Mouse (Mus musculus) T-helper 1 cell (primary cell): ENCODE data around the gene AL732309.1.

ENCODE experiments used
- in situ Hi-C: fragments of 300-600 bp; cut with MboI, MseI; formaldehyde crosslinking; loops from one replicate; pipeline ENCODE4 v1.15.1; 2025; ENCODE audit warnings: high pct_unique_total_duplicates

AL732309.1 gene

DNA sequence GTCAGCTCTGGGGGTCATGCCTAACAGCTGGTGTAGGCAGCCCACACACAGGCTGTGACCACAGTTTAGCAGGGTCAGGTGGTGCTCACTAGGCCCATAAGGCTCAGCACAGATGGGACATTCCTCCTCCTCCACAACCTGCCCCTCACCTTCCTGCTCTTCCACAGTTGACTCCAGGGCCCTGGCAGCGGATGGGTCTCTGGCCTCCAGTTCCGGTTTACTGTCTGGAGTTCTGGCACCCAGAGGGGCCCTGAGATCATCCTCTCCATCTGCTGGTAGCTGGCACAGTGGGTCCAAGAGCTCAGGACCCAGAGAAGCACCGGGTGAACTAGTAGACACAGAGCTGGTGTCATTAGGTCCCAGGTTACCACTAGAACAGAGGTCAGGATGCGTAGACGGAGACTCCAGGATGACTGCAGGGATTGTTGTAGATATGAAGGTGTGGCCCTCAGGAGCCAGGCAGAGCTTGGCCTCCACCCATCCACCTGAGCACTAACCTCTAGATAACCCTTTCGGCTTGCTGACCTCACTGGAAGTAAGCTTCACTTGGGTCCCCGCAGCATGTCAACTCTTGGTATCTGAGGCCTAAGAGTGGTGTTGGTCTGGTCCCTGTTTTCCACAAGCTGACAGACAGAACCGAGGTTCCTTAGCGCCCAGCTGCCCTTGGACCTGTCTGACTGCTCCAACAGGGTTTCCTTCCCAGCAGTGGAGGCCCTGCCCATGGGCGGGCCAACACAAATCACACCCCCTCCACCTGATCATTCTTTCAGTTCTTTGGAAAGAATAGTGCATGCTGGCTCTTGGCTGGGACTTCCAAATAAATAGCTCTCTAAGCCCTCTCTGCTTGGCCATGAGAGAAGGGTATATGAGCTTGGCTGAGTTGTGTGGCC is at the start of gene AL732309.1:
AL732309.1 (minus strand) TSS at position 681 of the 890 bp plus-strand sequence.
- in situ Hi-C loops, result no loop called here

DNA sequence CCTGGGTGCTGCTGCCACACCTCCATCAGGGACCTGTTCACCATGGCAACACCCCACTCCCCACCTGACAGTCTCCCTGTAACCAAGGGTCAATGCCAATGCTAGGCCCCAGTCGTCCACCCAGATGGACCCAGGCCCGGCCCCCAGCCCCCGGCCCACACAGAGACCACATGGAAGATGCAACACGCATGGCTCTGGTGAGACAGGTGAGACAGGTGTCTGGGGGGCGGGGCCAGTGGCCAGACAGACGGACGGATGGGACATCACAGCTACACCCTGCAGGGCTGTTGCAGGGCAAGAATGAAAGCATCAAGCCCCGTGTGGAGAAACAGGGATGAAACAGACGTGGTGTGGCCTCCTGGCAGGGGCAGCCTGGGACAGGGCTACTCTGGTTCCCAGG is 47.0 kb upstream of the AL732309.1 start:
- in situ Hi-C loops, result no loop called here

GRCm38 (mm10) chr2:25292856-25293255 is 46.2 kb upstream of the AL732309.1 start:
- in situ Hi-C loops, result no loop called here

DNA sequence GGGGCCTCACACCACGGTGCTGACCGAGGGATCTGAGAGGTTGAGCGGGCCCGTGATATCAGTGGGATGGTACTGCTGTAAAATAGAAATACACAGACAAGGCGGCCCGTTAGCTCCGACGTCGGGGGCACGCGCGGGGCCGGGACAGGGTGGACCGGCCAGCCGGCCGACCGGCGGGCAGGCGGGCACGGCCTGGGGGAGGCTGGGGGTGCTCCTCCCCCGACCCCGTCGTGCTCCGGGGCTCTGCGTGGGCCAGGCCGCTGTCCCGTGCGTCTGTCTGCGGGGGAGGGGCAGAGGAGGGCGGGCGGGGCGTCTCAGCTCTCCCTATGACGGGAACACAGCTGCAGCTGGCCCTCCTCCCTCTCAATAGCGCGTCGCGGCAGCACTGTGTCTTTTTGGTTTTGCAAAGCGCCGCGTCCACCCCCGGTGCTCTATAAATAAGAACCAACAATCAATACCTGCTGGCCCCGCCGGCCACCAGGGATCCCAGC is 45.4 kb upstream of the AL732309.1 start:
- in situ Hi-C loops, result no loop called here

DNA sequence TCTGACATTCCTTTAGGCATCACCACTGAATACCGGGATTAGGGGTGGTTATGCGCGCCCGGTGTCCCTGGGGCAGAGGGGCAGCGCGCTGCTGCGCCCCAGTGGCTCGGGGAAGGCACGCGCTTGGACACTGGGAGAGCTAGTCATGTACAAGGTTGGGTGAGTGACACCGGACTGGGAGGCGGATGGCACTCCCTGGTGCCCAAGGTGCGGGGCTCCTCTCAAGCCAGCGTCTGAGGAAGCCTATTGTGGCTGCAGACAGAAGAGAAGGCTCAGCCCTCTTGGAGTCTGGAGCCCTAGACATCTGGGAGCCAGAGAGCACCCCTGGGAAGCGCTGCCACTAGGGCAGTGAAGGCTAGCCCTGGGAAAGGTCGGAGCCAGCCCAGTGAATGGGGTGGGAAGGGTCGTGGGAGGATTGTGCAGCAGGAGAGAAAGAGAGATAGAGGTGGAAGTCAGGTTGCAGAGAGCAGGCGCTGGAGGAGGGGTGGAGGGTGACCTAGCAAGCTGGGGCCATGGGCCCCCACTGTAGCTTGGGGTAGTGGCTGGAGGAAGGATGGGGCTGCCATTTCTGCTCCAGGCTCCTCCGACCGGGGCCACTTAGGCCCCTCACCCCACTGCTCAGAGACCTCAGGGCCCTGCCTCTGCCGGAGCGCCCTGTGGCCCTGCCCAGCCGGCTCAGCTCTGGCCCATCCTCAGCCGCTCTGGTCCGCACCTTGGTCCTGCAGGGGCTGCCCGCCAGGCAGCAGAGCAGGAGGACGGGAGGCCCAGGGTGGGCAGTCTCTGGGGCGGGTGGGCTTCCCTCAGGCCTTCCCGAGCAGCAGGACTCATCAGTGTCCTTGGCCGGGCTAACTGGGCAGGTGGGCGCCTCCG is 44.8 kb upstream of the AL732309.1 start:
- in situ Hi-C loops, result no loop called here

DNA sequence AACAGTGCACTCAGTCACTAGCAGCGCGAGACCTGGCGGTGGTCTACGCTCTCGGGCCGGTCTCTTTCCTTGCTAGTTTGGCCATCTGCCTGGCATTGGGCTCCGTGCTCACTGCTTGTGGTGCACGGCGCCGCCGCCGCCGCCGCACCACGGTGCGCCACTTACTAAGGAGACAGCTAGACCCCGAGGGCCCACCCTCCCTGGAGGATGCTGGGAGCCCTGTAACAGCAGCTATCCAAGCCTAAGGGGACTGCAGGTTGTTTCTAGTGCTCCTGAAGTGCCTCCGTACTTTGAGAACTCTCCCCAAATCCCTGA is 44.1 kb upstream of the AL732309.1 start:
- in situ Hi-C loops, result no loop called here

DNA sequence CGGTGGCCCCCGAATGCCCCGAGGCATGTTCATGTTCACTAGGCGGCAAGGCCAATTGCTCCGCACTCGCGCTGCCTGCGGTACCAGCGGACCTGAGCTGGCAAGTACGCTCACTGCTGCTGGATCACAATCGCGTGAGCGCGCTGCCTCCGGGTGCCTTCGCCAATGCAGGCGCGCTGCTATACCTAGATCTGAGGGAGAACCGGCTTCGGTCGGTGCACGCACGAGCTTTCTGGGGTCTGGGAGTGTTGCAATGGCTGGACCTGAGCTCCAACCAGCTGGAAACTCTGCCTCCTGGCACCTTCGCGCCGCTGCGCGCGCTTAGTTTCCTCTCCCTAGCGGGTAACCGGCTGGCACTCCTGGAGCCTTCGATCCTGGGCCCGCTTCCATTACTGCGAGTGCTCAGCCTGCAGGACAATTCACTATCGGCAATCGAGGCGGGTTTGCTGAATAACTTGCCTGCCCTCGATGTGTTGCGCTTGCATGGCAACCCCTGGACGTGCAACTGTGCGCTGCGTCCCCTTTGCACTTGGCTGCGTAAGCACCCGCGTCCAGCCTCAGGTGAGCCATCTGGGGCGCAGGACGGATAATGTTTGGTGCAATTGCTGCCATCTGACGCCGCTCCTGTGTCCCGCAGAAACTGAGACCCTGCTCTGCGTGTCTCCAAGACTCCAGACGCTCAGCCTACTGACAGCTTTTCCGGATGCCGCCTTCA is 43.6 kb upstream of the AL732309.1 start:
- in situ Hi-C loops, result no loop called here

DNA sequence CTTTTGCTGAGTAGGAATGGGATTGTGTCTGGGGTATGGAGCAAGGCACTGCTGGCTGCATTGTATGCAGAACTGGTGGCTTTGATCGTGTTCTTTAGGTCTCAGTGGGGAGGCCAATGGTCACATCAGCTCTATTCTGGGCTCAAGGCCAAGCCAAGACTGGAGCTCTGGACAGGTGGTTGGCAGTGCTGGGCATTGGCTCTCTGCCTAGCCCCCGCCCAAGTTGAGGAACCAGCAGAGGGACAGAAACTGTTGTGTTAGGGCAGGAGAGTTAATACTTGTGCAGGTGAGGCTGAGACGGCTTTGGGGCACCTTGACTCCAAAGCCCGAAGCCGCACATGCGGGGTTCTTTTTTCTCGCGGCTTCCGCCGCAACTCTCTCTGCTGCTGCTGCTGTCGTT is 43.0 kb upstream of the AL732309.1 start, which contains the start of gene Lrrc26:
Lrrc26 (plus strand) TSS at position 265 of the 400 bp plus-strand sequence.
- in situ Hi-C loops, result no loop called here

GRCm38 (mm10) chr2:25288734-25289345 is 42.2 kb upstream of the AL732309.1 start:
- in situ Hi-C loops, result no loop called here

GRCm38 (mm10) chr2:25287927-25288649 is 41.4 kb upstream of the AL732309.1 start, which contains the start of gene Tmem210:
TSS of gene Tmem210 (plus strand) at chr2:25288145.
- in situ Hi-C loops, result no loop called here

DNA sequence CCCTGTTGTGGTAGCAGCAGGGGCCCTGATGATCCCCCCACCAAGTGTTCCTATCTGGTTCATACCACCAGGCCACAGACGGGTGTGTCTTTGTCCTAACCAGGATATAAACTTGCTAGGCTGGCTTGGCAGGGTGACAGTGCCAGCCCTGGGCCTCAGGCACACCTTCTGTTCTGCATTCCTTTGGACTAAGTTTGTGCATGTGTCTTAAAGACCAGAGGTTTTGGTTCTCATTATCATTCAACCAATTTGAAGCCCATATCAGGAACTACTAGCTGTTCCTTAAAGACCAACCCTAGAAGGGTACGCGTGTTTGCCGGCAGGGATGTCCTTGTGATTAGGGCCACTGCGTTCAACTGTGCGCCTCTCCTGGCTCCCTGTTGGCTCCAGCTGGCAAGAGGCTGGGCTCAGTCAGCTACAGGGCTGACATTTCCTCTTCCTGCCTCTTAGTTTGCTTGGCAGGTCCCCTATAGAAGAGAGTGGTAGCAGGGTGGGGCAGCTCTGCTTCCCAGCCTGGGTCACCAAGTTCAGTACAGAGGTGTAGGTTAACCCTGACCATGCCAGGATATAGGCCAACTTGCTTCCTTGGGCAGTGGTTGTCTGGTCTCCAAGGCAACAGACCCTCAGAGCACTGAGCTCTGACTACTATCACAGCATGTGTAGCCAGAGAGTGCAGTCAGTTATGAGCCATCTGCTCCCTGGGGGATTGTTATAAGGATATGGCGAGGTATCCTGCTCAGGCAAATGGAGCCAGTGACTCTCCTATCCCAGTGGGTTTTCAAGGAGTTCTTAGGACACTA is 40.4 kb upstream of the AL732309.1 start:
- in situ Hi-C loops, result no loop called here

DNA sequence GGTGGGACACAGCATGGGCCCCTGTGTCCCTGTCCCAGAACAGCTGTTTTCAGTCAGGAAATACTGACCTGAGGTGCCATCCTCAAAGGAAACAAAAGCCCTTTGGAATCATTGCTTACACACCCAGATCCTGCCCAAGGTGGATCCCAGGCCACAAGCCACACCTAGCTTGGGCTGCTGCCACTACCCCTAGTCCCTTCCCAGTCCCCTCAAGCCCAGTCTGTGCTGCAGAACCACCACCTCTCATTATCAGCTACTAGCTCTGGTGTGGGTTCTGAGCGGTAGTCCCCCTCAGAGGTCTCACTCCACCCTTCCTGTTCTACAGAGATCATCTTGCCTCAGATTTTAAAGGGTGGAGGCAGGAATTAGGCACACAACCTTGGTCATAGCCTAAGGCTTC is 39.7 kb upstream of the AL732309.1 start:
- in situ Hi-C loops, result no loop called here

GRCm38 (mm10) chr2:25285551-25285950 is 38.9 kb upstream of the AL732309.1 start:
- in situ Hi-C loops, result no loop called here

DNA sequence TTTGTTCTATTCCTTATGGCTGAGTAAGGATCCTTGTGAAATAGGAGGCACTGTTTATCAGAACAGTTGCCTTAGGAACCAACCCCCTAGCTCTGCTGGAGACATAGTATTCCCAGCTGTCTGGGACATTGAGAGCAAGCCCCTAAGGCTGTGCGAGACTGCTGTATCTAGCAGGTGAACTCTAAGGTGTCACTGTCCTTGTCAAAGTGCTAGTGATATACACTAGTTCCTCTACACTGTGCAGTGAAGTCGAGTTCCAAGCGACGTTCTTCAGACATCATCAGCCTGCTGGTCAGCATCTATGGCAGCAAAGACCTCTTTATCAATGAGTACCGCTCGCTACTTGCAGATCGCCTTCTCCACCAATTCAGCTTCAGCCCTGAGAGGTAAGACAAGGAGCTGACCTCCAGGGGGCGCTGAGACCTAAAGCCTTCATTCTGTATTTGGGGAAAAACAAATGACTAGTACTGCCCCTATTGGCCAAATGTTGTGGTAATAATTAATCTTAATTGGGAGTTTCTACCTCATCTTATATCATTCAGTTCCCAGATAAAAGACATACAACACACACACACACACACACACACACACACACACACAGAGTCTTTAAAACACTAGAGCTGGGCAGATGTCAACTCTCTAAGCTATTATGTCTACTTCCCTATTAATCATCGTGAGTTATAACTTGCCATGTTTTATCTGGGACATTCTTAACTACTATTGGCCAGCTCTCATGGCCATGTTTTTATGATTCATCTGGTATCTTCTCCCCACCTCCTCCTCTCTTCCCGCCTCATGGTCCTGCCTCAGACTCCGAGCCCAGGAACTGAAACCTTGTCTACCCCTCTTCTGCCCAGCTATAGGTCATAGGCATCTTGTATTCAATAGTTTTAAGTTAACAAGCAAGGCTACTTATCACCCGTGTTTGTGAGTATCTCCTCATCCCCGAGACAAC is 32.5 kb upstream of the AL732309.1 start:
- in situ Hi-C loops, result no loop called here

GRCm38 (mm10) chr2:25273010-25273409 is 26.3 kb upstream of the AL732309.1 start:
- in situ Hi-C loops, result loop anchor here (5.0 kb wide), 1 partner anchor 44 kb away; the partner anchor contains the start of gene Grin1

DNA sequence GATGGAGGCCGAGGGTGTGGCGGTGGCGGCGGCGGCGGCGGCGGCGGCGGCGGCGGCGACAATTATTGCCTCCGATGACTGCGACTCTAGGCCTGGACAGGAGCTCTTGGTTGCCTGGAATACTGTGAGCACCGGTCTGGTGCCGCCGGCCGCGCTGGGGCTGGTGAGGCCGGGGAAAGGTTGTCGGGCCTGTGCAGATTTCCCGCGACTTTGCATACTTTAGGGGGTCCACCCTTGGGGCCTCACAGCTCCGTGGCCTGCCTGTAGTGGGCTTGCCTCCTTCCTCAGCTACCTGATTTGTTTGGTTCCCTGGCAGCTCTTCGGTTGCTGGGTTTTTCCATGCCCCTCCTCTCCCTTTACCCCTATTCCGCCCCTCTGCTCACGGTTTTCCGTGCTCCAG is 25.9 kb upstream of the AL732309.1 start:
- in situ Hi-C loops, result loop anchor here (5.0 kb wide), 1 partner anchor 45 kb away; the partner anchor contains the start of gene Grin1

DNA sequence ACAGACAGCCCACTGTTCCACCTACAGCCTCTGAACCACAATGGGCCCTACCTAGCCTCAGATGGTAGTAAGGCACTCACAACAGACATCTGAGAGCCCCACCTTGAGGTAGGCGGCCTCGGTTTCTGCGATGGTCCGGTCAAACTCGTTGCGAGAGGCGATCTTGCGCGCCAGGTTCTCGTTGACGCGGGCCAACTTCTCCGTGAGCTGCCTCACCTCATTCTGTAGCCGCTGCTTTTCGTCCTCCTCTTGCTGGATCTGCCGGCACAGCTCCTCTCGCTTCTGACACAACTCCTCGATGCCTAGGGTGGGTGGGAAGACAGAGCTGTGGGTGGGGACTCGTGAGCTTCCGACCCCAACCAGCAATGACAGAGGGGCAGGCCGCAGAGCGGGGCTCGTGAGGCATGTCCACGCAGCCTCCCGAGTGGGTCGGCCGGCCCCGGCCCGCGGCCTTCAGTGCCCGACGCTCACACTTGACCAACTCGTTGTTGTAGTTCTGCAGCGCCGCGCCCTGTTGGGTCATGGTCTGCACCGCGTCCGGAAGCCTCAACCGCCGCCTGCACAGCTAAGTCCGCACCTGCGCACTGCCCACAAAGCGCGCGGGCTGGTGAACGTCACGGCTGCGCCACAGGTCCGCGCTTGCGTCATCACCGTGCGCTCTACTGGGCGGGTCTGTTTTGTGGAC is 25.3 kb upstream of the AL732309.1 start, which contains the start of the genes Ssna1 and Anapc2:
Ssna1 (minus strand) TSS at position 612 of the 685 bp plus-strand sequence.
Anapc2 (plus strand) TSS at position 652 of the 685 bp plus-strand sequence.
- in situ Hi-C loops, result loop anchor here (5.0 kb wide), 1 partner anchor 45 kb away; the partner anchor contains the start of gene Grin1
